Mouse (Mus musculus) adrenal gland, postnatal 25 days (tissue): ENCODE data around the gene Gm11549. TPM values are rescaled to one million over a fixed set of nuclear protein-coding genes. Genes with fewer than 3 reads are reported as not detected.

ENCODE experiments used
- DNase-seq: peaks from one replicate; pipeline ENCODE4 v3.0.0; 2021; ENCODE audit warnings: mixed read lengths
- total RNA-seq: library from RNA; stranded (reverse); gene quantifications from 2 replicates; pipeline ENCODE4 v1.2.3, GENCODE M21; 2021

Gm11549 gene
- total RNA-seq, 1 experiment from 2014 or later: not detected

- no peak for DNase-seq
Observed at GRCm38 (mm10) chr3:36511491-36511890, 10.1 kb downstream of the Gm11549 start.

DNA sequence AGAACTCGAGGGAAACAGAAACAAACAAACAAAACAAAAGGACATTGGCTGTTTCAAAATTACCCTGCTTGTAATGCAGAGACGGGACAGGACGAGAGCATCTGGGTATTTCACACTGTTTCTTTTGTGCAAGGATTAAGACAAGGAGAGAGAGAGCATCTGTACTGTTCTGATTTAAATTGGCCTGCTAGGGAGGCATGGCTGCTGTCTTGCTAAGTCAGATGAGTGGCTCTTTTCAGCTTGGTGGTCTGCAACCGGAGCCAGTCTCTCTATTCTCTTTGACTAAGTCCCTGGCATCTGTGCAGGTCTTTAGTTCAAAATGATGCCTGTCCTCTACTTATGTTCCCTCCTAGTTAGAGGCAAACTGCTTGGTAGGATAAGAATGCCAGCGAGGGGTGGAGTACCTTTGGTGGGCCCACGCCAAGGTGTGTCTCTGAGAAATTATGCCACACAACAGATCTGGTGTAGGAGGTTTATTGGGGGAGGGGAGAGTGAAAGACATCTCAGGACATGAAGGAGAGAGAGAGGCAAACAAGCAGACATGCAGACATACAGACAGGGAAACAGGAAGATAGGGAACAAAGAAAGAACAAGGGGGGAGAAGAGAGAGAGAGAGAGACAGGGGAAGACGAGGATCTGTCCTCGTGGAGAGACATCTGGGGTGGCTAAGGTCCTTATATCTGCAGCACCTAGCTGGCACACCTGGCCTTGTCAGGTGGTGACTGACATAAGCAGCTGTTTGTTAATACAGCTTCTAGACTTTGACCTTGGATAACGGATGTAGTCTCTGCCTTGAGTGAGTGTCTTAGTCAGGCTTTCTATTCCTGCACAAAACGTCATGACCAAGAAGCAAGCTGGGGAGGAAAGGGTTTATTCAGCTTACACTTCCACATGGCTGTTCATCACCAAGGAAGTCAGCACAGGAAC is 15.5 kb downstream of the Gm11549 start:
- no peak for DNase-seq

DNA sequence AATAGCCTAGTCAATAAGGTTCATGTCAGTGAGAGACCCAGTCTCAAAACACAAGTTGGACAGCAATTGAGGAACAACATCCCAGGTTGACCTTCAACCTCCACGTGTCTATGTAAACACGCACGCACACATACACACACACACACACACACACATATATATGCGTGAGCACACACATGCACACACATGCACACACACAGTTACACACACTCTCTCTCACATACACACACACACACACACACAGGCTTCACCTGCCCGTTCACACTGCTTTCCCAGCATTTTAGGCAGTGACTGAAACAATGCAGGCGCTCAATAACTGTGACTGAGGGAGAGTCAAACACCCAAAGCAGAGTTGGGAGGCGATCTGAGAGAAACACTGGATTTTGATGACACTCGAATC is 16.3 kb downstream of the Gm11549 start:
- no peak for DNase-seq

GRCm38 (mm10) chr3:36501546-36501945 is 20.1 kb downstream of the Gm11549 start:
- DNase-seq: no peak

- no peak for DNase-seq
Observed at GRCm38 (mm10) chr3:36500976-36501375, 20.6 kb downstream of the Gm11549 start.

DNA sequence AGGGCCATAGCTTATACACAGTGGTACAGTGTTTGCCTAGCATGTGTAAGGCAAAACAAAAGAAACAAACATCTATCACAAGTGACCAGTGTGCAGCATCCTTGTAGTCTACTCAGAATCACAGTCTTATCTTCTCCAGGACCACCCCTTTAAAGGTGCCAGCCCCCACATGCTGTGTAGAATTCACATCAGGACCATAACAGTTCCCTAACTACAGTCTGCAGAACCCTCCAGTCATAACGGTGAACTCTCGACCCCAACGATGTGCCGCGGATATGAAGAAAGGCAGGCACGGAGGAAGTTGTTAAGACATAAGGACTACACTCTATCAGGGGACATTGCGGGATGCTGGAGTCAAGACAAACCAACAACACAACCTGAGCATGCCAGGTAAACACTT is 22.2 kb downstream of the Gm11549 start:
- no peak for DNase-seq

GRCm38 (mm10) chr3:36498224-36498623 is 23.4 kb downstream of the Gm11549 start:
- no peak for DNase-seq

GRCm38 (mm10) chr3:36496746-36497145 is 24.9 kb downstream of the Gm11549 start:
- peak; percentile 76 for DNase-seq

DNA sequence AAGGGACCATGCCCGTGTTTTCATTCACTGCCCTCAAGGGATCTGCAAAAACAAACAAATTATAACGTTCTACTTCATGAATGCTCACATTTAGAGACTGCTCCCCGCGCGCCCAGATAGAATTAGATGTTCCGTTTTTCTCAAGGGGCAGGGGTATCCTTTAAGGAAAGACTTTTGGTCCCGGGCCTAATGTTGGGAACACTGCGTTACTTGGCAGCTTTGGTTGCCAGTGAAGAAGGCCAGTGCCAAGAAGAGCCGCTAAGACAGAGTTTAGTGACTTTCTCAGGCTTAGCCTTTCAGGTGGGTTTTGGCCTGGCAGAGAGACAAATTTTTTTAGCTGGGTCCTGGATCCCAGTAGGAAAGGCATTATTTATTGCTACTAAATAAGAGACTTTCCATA is 25.3 kb downstream of the Gm11549 start:
- DNase-seq: no peak

DNA sequence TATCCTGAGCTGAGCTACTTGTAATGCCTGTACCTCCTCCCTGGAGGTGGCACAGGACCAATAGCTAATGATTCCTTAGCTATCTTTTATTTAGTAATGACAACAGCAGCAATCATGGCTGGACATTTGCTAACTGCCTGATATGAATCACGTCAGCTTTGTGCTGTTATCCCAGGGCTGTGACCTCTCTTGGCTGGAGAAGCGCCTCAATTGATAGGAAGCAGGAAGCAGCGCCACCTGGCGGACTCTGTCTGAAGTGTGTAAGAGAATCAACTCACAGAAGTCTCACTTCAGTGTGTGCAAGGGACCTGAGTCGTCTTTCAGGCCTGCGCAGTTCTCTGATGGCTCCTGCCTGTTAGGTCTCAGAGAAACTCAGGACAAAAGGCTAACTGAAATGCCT is 26.2 kb downstream of the Gm11549 start:
- peak; percentile 94 for DNase-seq

- DNase-seq: no peak
Observed at GRCm38 (mm10) chr3:36494613-36495012, 27.0 kb downstream of the Gm11549 start.

- DNase-seq: no peak
Observed at GRCm38 (mm10) chr3:36493641-36494283, 27.9 kb downstream of the Gm11549 start.

- DNase-seq: no peak
Observed at GRCm38 (mm10) chr3:36492716-36493391, 28.8 kb downstream of the Gm11549 start.

DNA sequence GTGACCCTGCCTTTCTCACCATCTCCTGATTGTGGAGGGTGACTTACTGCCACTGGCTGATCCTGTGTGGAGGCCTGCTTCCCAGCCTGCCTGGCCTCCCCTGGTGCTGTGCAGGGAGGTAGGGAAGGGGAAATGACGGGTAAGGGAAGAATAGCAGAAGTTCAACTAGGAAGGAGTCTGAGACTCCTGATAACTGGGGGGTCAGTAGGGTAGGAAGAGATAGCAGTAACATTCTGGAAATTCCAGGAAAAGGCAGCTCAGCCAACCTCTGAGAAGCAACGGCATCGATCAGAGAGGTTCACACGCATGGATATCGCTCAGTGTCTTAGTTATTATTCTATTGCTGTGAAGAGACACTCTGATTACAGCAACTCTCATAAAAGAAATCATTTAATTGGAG is 30.1 kb downstream of the Gm11549 start:
- DNase-seq: no peak

DNA sequence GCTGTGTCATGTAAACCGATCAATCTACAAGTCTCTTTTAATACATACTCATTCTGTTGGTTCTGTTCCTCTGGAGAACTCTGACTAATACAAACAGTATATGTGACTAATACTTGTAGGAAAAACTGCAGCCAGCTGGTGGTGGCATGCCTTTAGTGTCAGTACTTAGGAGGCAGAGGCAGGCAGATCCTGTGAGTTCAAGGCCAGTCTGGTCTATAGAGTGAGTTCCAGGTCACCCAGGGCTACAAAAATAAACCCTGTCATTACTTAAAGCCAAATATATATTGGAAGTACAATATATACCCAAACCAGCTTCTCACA is 32.1 kb downstream of the Gm11549 start:
- DNase-seq: no peak

GRCm38 (mm10) chr3:36488899-36489589 is 32.6 kb downstream of the Gm11549 start:
- DNase-seq: no peak

DNA sequence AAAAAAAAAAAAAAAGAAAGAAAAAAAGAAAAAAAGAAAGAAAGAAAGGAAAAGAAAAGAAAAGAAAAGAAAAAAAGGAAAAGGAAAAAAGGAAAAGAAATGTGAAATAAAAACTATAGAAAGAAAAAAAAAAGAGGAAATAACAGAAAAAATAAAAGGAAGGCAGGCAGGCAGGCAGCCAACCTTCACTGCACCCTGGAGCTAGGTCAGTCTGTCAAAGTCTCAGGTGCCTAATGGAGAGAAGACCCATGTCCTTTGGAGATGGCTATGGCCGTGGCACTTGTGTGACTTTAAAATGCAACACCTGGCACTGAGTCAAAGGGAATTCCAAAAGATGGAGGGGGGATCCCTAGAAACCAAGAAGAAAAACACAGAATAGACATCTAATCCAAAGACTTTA is 33.2 kb downstream of the Gm11549 start:
- no peak for DNase-seq

DNA sequence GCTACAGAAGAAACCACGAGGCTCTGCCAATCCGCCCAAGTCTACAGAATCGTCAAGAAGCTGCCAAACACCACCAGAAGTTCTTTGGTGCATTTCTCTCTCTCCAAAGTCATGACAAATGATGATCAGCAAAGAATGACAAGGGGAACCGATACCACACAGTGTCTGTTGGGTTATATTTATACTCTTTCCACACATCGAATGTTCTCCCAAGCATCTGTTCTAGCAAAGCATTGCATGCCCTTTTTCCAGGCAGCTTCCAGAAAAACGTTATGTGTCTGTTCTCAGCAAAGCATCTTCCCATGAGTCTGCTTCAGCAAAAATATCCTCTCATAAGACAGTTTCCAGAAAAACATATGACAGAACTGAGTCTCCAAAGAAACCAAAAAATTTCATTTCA is 34.7 kb downstream of the Gm11549 start:
- DNase-seq: no peak

DNA sequence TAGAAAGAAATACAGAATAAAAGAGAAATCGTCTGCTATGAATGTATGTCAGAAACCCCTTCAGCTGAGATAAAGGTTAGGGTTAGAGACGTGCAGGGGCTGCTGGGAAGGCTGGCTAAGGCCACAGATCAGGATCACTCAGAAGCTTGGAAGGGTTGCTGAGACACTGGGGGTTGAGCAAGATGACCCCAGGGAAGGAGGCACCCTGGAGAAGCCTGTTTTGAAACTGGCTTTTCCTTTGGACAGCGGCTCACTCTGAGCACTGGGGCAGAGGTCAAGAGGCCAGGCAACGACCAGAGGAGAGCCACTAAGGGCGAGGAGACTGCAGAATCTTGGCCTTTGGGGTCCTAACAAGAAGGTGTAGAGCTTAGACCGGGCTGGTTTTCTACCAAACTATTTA is 35.4 kb downstream of the Gm11549 start:
- DNase-seq: no peak

DNA sequence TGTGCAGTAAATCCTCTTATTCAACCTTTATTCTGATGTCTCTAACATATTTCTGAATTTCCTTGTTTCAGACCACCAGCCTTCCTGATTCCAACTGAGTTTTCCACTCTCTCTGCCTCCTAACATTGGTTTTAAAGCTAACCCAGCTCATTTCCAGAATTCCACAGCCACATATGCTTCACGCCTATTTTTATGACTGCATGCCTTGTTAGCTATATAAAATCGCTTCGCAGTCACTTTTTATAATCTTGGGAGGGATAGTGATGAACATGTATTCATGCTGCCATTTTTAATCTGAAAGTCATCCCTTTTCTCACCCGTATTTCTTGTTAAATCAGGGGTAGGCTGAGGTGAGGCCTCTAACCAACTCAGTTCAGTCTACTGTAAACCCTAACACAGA is 37.3 kb downstream of the Gm11549 start:
- no peak for DNase-seq

GRCm38 (mm10) chr3:36482940-36483339 is 38.7 kb downstream of the Gm11549 start:
- DNase-seq: no peak

- peak; percentile 56 for DNase-seq
Observed at GRCm38 (mm10) chr3:36481776-36482193, 39.8 kb downstream of the Gm11549 start.

DNA sequence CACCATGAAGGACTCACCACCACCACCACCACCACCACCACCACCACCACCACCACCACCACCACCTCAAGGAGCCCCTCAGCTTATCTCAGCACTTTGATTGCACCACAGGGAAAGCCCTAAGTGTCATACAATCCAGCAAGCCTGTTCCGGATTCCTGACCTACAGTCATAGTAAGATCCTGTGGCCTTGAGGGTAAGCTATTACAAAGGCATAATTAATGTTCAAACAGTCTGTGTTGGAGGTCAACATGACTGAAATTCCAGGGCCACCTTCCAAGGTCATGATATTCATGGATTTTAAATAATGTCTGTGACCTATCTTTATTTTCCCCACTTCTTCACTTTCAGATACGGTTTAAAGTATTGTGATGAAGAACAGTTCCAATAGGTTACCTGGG is 41.1 kb downstream of the Gm11549 start:
- DNase-seq: no peak
